Mouse (Mus musculus) embryonic fibroblast, embryonic 13.5 days (primary cell): ENCODE measurements around the gene Sh3bp1.

Experiments used
- CTCF ChIP-seq: IDR thresholded peaks from 2 replicates; pipeline ENCODE4 v1.5.1; 2011; ENCODE audit warnings: mild to moderate bottlenecking, control low read depth, low read length, moderate library complexity, borderline replicate concordance; ENCODE audit not compliant: insufficient read depth
- POLR2A ChIP-seq: IDR thresholded peaks from 2 replicates; pipeline ENCODE4 v1.6.1; 2011; ENCODE audit warnings: low read depth, mild to moderate bottlenecking, control low read depth, low read length, moderate library complexity

GRCm38 (mm10) chr15:78959537-78959936 lies 60.0 kb downstream of the Sh3bp1 start:
- TF ChIP-seq CTCF (no peak), POLR2A (no peak)
